Mouse (Mus musculus) lung, adult 2 months (tissue): Measurements from ENCODE around the gene Gigyf2.

Experiments used
- CTCF ChIP-seq: fragments of 200-500 bp; IDR thresholded peaks from 2 replicates; pipeline ENCODE4 v1.5.1; 2011; ENCODE audit warnings: mild to moderate bottlenecking, low read length, control low read depth; ENCODE audit not compliant: insufficient read depth
- POLR2A ChIP-seq: fragments of 200-500 bp; IDR thresholded peaks from 2 replicates; pipeline ENCODE4 v1.6.1; 2011; ENCODE audit warnings: low read depth, mild to moderate bottlenecking, control low read depth, low read length, borderline replicate concordance; ENCODE audit errors: extremely low read depth

DNA sequence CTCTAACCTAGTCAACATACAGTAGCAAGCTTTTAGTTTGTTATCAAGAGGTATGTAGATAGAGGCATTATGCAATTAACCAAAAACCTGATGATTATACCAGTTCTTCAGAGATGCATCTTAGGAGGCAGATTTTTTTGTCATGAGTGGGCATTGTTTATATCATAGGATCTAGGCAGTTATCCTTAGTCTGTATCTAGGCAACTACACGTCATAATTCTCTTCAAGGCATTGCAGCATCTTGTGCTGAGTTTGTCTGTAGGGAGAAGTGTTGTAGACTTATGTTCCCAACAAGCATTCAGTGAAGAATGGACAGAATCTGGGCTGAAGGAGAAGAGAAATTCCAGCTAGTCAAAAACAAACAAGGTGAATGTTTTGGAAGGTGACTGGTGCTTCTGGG, 77.9 kb downstream of the Gigyf2 start:
- TF ChIP-seq CTCF, result no peak
- no peak for TF ChIP-seq POLR2A
